Mouse (Mus musculus): ENCODE data around the gene Slco2b1. TPM values are rescaled to one million over a fixed set of nuclear protein-coding genes. Genes with fewer than 3 reads are reported as not detected.

The Slco2b1 gene
- total RNA-seq, 2 experiments from 2014 or later = 9.0 to 12.0 TPM

- peak; percentile 44 to 69 for DNase-seq
- intact Hi-C loops (cut with DNase I) = no loop called here
Observed at GRCm38 (mm10) chr7:99661571-99662230, 49.4 kb downstream of the Slco2b1 start.

- intact Hi-C loops (cut with DNase I) = no loop called here
- DNase-seq = no peak
Observed at GRCm38 (mm10) chr7:99661071-99661470, 50.1 kb downstream of the Slco2b1 start.

- peak; percentile 89 to 90 for DNase-seq
- intact Hi-C loops (cut with DNase I) = loop anchor here (1.0 to 2.0 kb wide), 4 partner anchors 33 to 217 kb away; partner anchors contain the start of gene Tpbgl
Observed at GRCm38 (mm10) chr7:99659379-99660029, 51.6 kb downstream of the Slco2b1 start.

- no peak for DNase-seq
- intact Hi-C loops (cut with DNase I) = no loop called here
Observed at GRCm38 (mm10) chr7:99654244-99654643, 56.9 kb downstream of the Slco2b1 start.

GRCm38 (mm10) chr7:99649585-99649984 lies 61.6 kb downstream of the Slco2b1 start:
- DNase-seq = no peak
- intact Hi-C loops (cut with DNase I) = no loop called here

- intact Hi-C loops (cut with DNase I) = no loop called here
Observed at GRCm38 (mm10) chr7:99648623-99649022, 62.5 kb downstream of the Slco2b1 start.

GRCm38 (mm10) chr7:99644701-99645100 lies 66.4 kb downstream of the Slco2b1 start:
- DNase-seq = no peak
- intact Hi-C loops (cut with DNase I) = no loop called here

More at GRCm38 (mm10) chr7:99648623-99649022, 62.5 kb downstream of the Slco2b1 start:
- peak; percentile 74 to 77 for DNase-seq

GRCm38 (mm10) chr7:99642078-99642477 lies 69.1 kb downstream of the Slco2b1 start:
- no peak for DNase-seq
- intact Hi-C loops (cut with DNase I) = no loop called here

GRCm38 (mm10) chr7:99641245-99641644 lies 69.9 kb downstream of the Slco2b1 start:
- intact Hi-C loops (cut with DNase I) = no loop called here
- no peak for DNase-seq

GRCm38 (mm10) chr7:99633966-99634665 lies 77.0 kb downstream of the Slco2b1 start:
- intact Hi-C loops (cut with DNase I) = no loop called here
- no peak for DNase-seq

- no peak for DNase-seq
- intact Hi-C loops (cut with DNase I) = no loop called here
Observed at GRCm38 (mm10) chr7:99632286-99632685, 78.9 kb downstream of the Slco2b1 start.

- DNase-seq = no peak
- intact Hi-C loops (cut with DNase I) = loop anchor here (2.0 kb wide), 1 partner anchor 31 kb away; no protein-coding TSS in a partner anchor
Observed at GRCm38 (mm10) chr7:99627366-99627765, 83.8 kb downstream of the Slco2b1 start.

- peak; percentile 77 to 79 for DNase-seq
- intact Hi-C loops (cut with DNase I) = loop anchor here (2.0 kb wide), 1 partner anchor 32 kb away; no protein-coding TSS in a partner anchor
Observed at GRCm38 (mm10) chr7:99626376-99627270, 84.5 kb downstream of the Slco2b1 start, which contains the start of gene Tpbgl. Gene Tpbgl (minus strand): TSS chr7:99627103.

- intact Hi-C loops (cut with DNase I) = loop anchor here (1.0 to 2.0 kb wide), 3 partner anchors 33 to 172 kb away; no protein-coding TSS in a partner anchor
- DNase-seq = peak; percentile 92 to 94
Observed at GRCm38 (mm10) chr7:99625722-99626375, 85.3 kb downstream of the Slco2b1 start.

GRCm38 (mm10) chr7:99618860-99619259 lies 92.3 kb downstream of the Slco2b1 start:
- intact Hi-C loops (cut with DNase I) = loop anchor here (1.0 kb wide), 3 partner anchors 176 to 257 kb away; no protein-coding TSS in a partner anchor
- peak; percentile 37 to 49 for DNase-seq

GRCm38 (mm10) chr7:99618264-99618663 lies 92.9 kb downstream of the Slco2b1 start:
- DNase-seq = no peak
- intact Hi-C loops (cut with DNase I) = no loop called here

Data from heart, postnatal 36 days (tissue).